Mouse (Mus musculus): ENCODE measurements at regions not wholly inside any gene's neighbourhood (a gene's known extent, or its start where the extent isn't known, plus 50 kb on each side); places are given as distances from the start of the nearest gene placed in this dataset.
"Not testable (repeated sequence)": the region's sequence is repeated elsewhere in the genome, so short reads cannot be mapped to it uniquely, and the experiment has no call there.

- in situ Hi-C loops (cut with MboI; ENCODE audit: unreplicated experiment in 2 of 2): no loop called here
These were observed 291.6 kb downstream of the Abcc12 start for GRCm38 (mm10) chr8:86288713-86289384.

GRCm38 (mm10) chr8:86282922-86283321 lies 297.6 kb downstream of the Abcc12 start:
- in situ Hi-C loops (cut with MboI; ENCODE audit: unreplicated experiment in 2 of 2): no loop called here

GRCm38 (mm10) chr8:86280093-86280721 lies 300.3 kb downstream of the Abcc12 start:
- in situ Hi-C loops (cut with MboI; ENCODE audit: unreplicated experiment in 2 of 2): no loop called here

GRCm38 (mm10) chr8:86275699-86276098 lies 304.8 kb downstream of the Abcc12 start:
- in situ Hi-C loops (cut with MboI; ENCODE audit: unreplicated experiment in 2 of 2): no loop called here

GRCm38 (mm10) chr8:86273811-86274210 lies 306.7 kb downstream of the Abcc12 start:
- in situ Hi-C loops (cut with MboI; ENCODE audit: unreplicated experiment in 2 of 2): no loop called here

GRCm38 (mm10) chr8:86272626-86273025 lies 307.9 kb downstream of the Abcc12 start:
- in situ Hi-C loops (cut with MboI; ENCODE audit: unreplicated experiment in 2 of 2): no loop called here

GRCm38 (mm10) chr8:86271477-86271876 lies 309.0 kb downstream of the Abcc12 start:
- in situ Hi-C loops (cut with MboI; ENCODE audit: unreplicated experiment in 2 of 2): no loop called here

GRCm38 (mm10) chr8:86258011-86258410 lies 322.5 kb downstream of the Abcc12 start:
- in situ Hi-C loops (cut with MboI; ENCODE audit: unreplicated experiment in 2 of 2): no loop called here

GRCm38 (mm10) chr8:86255431-86255830 lies 325.1 kb downstream of the Abcc12 start:
- in situ Hi-C loops (cut with MboI; ENCODE audit: unreplicated experiment in 2 of 2): no loop called here

GRCm38 (mm10) chr8:86254680-86255079 lies 325.8 kb downstream of the Abcc12 start:
- in situ Hi-C loops (cut with MboI; ENCODE audit: unreplicated experiment in 2 of 2): no loop called here

- in situ Hi-C loops (cut with MboI; ENCODE audit: unreplicated experiment in 2 of 2): no loop called here
These were observed 327.7 kb downstream of the Abcc12 start for GRCm38 (mm10) chr8:86252696-86253355.

- in situ Hi-C loops (cut with MboI; ENCODE audit: unreplicated experiment in 2 of 2): no loop called here
These were observed 345.8 kb downstream of the Abcc12 start for GRCm38 (mm10) chr8:86234696-86235095.

GRCm38 (mm10) chr8:86231994-86232393 lies 348.5 kb downstream of the Abcc12 start:
- in situ Hi-C loops (cut with MboI; ENCODE audit: unreplicated experiment in 2 of 2): not testable (repeated sequence)

GRCm38 (mm10) chr8:86224851-86225250 lies 355.6 kb downstream of the Abcc12 start:
- in situ Hi-C loops (cut with MboI; ENCODE audit: unreplicated experiment in 2 of 2): no loop called here

GRCm38 (mm10) chr8:86222715-86223114 lies 357.8 kb downstream of the Abcc12 start:
- in situ Hi-C loops (cut with MboI; ENCODE audit: unreplicated experiment in 2 of 2): no loop called here

- in situ Hi-C loops (cut with MboI; ENCODE audit: unreplicated experiment in 2 of 2): no loop called here
These were observed 358.3 kb downstream of the Abcc12 start for GRCm38 (mm10) chr8:86222228-86222627.

- in situ Hi-C loops (cut with MboI; ENCODE audit: unreplicated experiment in 2 of 2): no loop called here
These were observed 366.1 kb downstream of the Abcc12 start for GRCm38 (mm10) chr8:86214399-86214798.

- in situ Hi-C loops (cut with MboI; ENCODE audit: unreplicated experiment in 2 of 2): no loop called here
These were observed 368.0 kb downstream of the Abcc12 start for GRCm38 (mm10) chr8:86212461-86212860.

GRCm38 (mm10) chr8:86208812-86209262 lies 368.1 kb downstream of the Phkb start:
- in situ Hi-C loops (cut with MboI; ENCODE audit: unreplicated experiment in 2 of 2): no loop called here

- in situ Hi-C loops (cut with MboI; ENCODE audit: unreplicated experiment in 2 of 2): no loop called here
These were observed 363.9 kb downstream of the Phkb start for GRCm38 (mm10) chr8:86204421-86205229.

GRCm38 (mm10) chr8:86203107-86203506 lies 362.3 kb downstream of the Phkb start:
- in situ Hi-C loops (cut with MboI; ENCODE audit: unreplicated experiment in 2 of 2): no loop called here

All from v-Abl transformed pro-B cells (cell line).